Mouse (Mus musculus) cerebellum, adult 9-10 months (tissue): Measurements from ENCODE around the gene Eya3.
A peak's percentile ranks its signal among the peaks of the same experiment; 100 is the strongest.
"Not testable (repeated sequence)": the region's sequence is repeated elsewhere in the genome, so short reads cannot be mapped to it uniquely, and the experiment has no call there.

Experiments used
- DNase-seq: peaks from one replicate; pipeline ENCODE4 v3.0.0; 2022

The Eya3 gene

DNA sequence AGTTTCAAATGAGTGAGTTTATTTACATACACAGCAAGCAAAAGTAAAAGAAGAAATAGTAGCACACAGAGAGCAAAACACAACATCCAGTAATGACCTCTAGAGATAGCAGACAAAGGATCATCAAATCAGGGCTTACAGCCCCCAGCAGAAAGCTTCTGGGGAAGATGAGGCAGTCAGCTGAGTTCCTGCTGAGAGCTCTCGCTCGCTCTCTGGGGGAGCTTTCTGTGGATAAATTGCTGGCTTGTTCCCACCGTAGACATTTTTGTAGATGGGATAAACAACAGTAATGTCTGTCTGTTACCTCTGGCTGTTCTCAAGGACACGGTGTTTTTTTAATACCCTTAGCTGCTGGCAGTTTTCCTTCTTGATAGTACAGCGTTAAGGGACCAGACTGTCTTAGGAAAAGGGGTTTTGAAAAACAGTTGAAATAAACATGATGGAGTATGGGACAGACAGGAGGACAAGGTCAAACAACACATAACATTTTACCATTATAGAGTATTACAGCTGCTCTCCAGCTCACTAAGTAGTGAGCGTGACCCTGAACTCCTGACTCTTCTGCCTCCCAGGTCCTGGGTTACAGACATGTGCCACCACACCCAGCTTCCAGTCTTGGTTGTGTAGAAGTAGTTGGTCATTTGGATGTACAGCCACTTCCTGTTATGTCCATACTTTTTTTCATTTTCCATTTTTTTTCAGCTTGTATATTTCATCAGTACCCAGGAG lies 10.6 kb downstream of the Eya3 start:
- no peak for DNase-seq

DNA sequence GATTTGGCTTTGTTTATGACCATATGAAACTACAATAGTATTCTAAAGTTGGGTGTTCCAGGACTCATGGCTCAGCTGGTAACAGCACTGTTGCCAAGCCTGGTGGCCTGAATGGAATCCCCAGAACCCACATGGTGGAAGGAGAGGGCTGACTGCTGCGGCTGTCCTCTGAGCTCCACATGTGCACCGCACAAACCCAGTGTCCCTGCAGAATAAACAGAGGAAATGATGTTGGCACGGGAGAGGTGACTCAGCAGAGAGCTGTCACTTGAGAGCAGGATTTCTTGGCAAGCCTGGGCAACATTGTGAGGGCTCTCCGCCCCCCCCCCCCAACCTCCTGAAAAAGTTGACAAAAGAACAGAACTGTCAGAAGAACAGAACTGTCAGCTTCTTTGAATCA lies 14.1 kb downstream of the Eya3 start:
- no peak for DNase-seq

DNA sequence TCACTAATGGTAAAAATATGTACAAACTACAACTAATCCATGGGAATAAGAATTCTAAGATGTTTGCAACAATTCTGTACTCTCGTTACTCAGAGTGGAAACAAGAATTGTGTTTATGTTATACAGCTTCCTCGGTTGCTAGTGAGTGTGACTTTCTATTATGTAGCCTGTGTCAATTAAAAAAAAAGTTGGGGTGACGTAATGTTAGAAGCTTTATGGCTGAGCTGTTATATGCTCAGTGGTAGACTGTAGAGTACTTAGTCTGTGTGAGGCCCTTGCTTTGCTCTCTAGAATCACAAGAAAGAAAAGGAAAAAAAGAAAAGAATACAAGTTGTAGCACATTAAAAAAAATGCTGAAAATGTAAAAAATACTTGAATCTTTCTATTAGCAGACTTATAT lies 15.0 kb downstream of the Eya3 start:
- no peak for DNase-seq

DNA sequence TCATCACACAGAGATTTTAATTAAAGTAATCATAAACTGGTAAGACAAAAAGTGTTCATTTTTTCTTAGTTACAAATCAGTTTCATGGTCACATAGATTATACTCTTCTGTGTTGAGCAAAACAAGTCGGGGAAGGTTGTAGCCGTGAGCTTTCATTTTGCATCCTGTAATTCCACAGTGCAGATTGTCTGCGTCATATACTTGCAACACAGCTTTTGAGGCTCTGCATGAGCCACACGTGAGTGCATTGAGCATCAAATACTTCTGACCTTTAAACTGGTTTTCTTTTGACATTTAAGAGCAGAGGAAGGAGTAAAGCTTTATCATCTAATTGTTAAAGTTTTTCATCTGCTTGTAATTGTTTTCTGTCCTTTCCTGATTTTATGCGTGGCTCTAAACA lies 16.5 kb downstream of the Eya3 start:
- DNase-seq, result no peak

DNA sequence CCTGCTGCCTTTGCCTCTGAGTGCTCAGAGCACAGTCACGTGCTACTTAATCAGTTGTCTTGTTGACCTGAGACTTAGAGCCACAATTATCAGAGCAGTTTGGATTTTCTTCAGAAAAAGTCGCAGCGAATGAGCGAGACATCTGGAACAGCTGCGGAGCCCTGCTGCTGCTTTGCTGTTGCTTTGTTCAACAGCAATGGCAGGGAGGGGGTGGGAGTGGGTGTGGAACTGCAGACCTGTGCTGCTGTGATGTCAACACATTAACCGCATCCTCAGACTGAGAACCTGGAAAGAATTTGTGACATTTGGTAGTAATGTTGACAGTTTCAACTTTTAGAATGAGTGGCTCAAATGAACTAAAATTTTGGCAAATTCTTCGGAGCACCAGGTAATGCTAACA lies 20.3 kb downstream of the Eya3 start:
- no peak for DNase-seq

DNA sequence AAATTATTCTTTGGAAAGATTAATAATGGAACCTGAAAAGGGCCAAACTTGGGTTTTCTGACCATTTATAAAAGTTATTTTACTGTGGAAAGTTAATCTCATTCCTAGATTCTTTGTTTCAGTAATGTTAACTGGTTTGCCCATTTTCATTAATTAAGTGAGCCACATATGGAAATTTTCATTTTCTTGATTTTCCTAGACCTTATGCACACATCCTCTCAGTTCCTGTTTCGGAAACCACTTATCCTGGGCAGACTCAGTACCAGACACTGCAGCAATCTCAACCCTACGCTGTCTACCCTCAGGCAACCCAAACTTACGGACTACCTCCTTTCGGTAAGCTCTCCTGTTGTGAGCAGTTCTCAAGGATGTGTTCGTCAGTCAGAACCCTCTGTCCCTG lies 33.9 kb downstream of the Eya3 start:
- no peak for DNase-seq

DNA sequence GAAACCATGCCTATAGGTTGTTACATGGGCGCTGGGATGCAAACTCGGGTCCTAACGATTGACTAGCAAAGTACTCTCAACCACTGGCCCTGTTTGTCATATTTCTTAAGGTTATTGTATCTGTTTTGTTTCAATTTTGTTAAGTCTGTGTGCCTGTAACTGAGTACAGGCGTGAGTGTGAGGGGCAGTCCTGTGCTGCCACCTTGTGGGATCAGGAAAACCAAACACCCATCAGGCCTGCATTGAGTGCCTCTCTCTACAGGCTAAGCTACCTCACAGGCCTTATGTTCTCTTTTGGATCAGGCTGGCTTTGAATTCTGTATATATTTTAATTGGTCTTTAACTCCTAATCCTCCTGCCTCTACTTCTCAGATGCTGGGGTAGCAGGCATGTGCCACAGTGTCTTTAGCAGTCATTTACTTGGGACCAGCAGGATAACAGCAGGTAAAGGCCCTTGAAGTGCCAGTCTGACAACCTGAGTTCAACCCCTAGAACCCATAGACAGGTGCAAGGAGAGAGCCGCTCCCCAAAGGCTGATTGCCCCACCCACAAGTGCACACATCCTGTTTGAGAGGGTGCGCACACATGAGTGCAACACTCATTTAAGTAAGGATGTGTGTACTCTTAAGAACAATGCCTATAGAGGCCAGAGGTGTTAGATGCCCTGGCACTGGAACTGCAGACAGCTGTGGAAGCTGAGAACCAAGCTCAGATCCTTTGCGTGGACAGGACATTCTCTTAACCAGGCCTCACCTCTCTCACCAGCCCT lies 38.2 kb downstream of the Eya3 start:
- peak; percentile 8 for DNase-seq

DNA sequence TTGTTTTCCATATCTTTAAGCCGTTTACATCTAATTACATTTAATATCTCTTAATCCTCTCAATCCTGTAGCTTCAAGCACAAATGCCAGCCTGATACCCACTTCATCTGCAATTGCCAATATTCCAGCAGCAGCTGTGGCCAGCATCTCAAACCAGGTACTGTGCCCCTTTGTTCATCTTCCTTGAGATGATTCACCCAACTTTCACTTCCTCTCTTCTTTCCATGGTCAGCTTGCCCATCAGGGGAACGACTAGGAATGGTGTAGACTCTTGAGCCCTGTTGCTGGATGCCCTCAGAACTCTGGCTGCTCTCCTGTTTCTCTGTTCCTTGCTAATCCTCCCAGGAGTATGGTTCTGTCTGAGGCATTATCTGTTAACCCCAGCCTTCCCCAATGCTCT lies 50.8 kb downstream of the Eya3 start:
- no peak for DNase-seq

DNA sequence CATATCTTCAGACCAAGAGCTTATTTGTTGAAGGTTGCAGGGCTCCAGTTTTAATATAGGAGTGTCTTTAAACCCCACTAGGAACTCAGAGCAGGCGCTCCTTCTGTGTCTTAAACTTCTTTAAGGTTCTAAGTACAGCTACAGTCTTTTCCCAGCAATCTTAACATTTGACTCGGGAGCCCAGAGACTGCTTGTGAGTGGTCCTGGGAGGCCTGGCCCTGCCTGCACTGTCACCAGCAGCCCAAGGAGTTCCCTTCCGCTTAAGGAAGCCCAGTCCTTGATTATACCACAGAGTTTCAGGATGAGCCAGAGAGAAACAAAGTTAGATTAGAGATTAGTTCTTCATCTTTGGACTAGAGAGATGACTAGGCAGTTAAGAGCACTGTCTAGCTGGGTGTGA lies 54.6 kb downstream of the Eya3 start:
- DNase-seq, result no peak

DNA sequence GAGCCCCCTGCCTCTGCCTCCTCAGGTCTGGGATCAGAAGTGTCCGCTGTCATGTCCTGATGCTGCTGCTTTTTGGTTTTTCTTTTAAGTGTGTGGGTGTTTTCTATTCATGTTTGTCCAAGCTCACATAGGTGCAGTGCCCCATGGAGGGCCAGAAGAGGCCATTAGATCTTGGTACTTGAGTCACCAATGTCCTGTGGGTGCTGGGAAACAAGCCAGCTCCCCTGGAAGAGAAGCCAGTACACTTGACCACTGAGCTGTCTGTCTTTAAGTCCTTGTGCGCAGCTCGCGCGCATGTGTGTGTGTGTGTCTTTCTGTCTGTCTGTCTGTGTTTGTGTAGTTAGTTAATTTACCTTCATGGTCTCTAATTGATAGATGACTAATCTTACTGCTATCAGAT lies 63.3 kb downstream of the Eya3 start:
- DNase-seq, result no peak

DNA sequence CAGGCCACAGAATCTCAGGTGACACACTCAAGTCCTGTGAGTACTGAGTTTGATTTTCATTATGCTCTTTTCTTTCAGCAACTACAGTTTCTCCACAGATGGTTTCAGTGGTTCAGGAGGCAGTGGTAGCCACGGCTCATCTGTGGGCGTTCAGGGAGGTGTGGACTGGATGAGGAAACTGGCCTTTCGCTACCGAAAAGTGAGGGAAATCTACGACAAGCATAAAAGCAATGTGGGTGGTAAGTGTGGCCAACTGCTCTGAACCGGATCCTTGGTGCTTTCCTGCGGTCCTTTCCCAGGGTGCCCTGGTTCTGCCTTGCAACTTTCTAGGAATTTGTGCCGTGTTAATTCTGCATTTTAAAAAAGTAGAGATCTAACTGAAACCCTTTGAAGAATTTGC lies 68.1 kb downstream of the Eya3 start:
- no peak for DNase-seq

DNA sequence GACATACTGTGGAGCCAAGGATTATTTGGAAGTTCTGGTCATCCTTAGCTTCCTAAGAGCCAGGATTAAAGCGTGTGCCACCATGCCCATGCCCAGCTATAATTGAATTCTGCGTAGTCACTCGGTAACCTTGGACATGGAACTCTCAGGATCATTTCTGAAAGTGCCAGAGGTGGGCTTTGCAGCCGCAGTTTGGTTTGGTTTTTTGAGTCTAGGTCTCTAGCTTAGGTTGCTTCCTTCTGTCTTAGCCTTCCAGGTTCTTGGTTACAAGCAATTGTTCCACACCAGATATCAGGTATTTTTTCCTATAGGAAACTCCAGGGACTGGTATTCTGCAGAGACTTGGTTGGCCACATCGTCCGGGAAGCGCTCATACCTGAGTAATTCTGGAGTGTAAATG lies 74.4 kb downstream of the Eya3 start:
- DNase-seq, result no peak

DNA sequence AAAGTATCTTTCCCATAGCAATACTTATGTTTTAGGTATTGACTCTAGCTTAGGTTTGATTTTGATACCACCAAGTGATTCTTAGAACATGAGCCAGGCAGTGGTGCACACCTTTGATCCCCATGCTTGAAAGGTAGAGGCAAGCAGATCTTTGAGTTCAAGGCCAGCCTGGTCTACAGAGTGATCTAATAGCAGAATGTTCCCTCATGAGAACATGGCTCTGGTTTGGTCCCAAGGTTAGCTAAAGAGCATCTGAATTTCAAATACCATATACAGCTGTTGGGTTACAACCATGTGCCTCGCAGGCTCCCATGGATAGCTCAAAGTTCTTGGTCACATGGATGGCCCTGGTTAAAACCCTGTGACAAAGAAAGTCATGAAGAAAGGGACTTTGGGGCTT lies 79.5 kb downstream of the Eya3 start:
- DNase-seq, result no peak

DNA sequence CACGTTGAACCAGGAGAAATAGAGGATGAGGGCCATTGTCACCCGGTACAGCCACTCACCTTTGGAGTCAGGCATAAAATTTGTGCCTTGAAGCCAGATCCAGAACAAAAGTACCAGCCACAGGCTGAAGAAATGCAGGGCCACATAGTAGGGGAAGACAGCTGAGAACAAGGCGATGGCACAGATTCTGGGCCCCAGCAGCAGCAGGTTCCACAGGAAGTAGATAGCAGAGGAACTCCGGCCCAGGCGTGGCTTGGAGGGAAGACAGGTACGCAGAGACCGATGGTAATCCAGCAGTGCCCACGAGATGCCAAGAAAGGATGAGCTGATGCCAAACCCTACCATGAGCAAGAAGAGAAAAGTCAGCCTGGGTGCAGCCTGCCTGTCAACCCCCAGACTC lies 89.4 kb downstream of the Eya3 start:
- no peak for DNase-seq

DNA sequence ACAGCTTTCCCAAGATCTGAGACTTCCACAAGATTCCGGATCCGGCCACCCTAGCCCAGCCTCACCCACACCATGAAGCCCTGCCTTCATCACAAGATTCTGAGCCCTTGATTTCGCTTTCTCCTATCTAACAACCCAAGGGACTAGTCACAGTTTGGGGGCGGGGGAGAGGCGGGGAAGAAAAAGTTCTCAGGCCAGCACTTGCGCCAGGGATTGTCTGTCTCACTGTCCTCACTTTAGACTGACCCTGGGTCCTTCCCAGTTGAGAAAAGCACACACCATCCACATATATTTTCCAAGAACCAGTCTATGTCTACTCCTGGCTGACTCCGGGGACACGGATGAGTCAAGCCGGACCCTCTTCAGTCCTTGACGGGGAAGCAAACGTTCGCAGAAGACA lies 92.8 kb downstream of the Eya3 start:
- DNase-seq, result no peak

DNA sequence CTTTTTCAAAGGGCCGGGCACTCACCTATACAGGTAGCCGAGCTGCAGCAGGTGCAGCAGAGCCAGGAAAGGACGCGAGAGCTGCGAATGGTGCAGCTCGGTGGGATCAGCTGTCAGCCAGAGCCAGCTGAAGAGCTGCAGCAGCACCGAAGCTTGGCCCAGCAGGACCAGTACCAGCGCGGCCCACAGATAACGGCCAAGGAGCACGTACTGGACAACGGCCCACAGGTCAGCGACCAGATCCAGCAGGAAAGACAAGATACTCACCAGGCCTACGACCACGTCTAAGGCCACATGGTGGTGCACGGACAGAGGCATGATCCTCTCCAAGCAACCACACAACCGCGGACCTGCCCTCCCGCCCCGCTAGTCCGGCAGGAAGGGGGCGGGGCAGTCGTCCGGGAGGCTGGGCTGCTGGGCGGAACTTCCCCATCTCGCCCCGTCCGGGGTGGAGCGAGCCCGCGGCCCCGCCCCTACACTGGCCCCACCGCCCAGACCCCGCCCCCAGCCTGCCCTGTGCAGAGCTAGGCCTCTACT lies 93.4 kb downstream of the Eya3 start, which contains the start of gene Xkr8:
Gene Xkr8, minus strand, starts transcription at position 399 of the 537 bp plus-strand sequence.
- DNase-seq, result peak; percentile 72

DNA sequence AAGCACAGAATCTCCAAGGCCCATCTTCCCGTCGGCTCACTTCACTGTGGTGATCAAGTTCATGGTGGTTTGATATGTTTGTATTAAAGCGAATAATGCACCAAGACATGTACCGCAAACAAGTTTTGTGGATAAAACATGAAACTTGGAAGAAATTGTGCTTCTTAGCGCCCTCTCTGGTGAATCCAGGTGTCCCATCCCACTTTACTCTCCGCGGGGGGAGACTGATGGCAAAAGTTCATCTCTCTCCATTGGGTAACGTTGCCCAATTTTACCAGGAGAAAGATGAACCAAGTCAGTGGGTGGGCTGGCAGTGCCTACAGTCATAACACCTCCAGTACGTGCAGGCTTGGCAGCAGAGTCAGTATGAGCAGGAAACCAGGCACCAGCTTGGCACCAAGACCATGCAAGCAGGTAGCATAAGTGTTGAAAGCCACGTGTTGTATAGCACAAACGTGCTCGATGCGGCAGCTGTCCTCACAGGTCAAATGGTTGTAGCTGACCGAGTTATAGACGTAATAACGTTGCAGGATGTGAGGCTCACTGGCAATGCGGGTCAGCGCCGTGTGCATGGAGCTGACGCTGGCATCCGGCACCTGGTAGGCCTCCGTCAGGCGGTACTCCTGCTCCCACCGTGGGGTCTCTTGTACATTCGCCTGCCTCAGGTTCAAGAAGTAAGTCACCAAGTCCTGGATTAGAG lies 94.4 kb downstream of the Eya3 start:
- DNase-seq, result no peak

DNA sequence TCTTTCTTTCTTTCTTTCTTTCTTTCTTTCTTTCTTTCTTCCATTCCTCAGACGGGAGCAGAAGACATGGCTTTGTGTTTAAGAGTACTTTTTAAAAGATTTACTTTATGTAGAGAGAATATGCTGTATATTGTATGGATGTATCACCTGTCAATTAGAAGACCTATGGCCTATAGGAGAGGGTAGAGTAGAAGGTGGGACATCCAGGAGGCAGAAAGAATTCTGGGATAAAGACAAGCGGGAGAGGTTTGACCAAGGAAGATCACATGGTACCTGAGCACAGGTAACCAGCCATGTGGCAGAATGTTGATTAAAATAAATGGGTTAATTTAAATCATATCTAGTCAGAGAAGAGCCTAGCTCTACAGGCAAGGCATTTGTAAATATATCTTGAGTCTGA lies 96.0 kb downstream of the Eya3 start:
- DNase-seq, result no peak

DNA sequence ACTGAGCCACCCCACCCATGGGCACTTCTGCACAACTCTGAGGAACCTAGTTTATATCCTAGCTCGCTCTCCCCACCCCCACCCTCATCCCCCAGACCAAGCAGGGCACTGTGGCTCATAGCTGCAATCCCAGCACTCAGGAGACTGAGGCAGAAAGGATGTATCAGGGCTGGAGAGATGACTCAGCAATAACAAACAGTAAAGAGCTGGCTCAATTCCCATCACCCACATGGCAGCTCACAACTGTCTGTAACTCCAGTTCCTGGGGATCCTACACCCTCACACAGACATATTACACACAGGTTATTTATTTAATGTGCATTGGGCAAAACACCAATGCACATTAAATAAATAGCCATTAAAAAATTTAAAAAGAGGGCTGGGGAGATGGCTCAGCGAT lies 96.6 kb downstream of the Eya3 start:
- no peak for DNase-seq

DNA sequence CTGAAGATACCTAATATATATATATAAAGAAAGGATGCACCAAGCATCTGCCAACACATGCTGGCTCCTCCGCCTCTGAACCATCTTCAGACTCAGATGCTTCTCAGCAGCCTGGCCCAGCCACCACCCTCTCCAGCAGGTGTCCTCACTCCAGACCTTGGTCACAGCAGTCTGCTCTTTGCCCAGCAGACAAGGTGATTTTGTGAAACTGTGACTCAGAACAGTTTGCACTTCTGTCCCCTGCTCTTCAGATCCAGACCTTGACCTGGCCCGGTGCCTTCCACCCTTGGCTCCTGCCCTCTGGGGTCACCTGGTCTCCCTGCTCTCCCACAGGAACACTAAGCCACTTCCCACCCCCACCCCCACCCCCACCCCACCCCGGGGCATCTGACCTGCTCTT lies 97.1 kb downstream of the Eya3 start:
- no peak for DNase-seq

DNA sequence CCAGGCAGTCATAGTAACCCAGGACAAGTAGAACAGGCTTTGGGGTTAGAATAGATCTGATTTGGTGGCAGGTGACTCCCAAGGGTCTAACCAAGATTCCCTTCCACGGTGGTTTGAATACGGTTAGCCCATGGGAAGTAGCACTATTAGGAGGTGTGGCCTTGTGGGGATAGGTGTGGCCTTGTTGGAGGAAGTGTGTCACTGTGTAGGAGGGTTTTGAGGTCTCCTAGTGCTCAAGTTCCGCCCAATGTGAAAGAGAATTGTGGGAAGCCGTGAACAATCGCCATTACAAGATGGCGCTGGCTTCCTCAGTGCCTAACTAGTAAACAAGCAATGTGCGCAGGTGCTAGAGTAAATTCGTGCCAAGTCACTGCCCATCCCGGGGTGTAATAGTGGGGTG lies 98.4 kb downstream of the Eya3 start:
- DNase-seq, result not testable (repeated sequence)

DNA sequence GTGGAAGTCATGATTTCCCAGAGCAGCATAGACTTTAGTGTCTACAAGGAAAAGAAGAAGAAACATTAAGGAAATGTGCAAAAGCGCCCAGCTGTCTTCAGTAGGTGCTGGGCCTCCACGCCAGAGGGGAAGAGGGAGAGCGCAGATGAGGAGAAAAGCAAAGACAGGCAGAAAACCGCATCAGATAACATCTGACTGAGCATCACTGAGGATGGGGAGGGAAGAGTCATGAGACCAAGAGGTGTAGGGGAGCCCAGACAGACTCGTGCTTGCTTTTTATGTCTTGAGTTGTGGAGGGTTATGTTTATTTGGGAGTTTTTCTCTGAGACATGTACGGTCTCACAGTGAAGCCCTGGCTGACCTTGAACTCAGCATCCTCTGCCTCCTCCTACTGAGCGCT lies 102.7 kb downstream of the Eya3 start:
- no peak for DNase-seq

DNA sequence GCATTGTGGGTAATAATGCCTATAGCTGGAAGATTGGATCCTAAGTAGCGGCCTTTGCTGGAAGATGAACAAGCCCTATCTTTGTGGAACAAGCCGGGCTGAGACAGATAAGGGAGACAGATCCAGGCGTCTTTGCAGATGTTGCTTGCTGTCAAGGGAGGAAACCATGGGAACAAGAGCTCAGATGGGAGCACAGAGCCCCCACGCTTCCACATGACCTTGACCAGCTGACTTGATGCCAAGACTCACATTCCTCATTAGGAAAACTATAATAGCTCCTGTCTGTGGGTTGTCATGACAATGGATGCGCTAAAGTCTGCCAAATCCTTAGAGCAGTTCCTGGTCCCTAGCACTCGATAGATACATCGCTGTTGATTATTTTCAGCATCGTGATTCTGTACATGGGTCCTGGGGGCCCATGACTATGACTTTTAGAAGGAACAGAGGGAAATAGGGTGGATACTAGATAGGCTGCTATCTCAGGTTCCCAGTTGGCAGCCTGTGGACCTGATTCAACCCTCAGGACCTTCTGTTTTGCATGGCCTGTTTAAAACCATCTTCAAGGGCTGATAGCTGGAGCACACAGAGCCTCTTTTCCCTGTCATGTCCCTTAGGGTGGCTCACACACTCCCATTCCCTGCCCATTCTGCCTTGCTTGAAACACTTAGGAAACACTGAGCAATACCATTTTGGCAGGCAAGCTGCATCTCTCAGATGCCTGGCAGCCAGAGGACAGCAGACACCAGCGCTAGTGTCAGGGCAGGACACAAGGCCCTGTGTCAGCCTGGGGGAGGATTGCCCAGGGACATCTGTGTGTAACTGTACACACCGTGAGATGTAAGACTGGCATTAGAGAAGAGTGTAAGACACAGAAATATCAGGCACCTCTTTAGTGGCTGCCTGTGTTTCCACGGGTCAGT lies 105.5 kb downstream of the Eya3 start:
- no peak for DNase-seq
